Mouse (Mus musculus) limb, embryonic 10.5 days (tissue): ENCODE data around the gene Tha1. TPM values are rescaled to one million over a fixed set of nuclear protein-coding genes. Genes with fewer than 3 reads are reported as not detected.
A peak's percentile ranks its signal among the peaks of the same experiment; 100 is the strongest.

Source experiments
- DNase-seq: peaks from one replicate; pipeline ENCODE4 v3.0.0-alpha.2; 2017; ENCODE audit warnings: low spot score
- H3K27ac ChIP-seq: fragments of 300-500 bp; sonication (generic); 2 replicates; pipeline ENCODE4 v1.5.1; 2016; ENCODE audit warnings: mild to moderate bottlenecking
- H3K27me3 ChIP-seq: fragments of 300-500 bp; sonication (generic); 2 replicates; pipeline ENCODE4 v1.6.1; 2016; ENCODE audit warnings: low read depth, mild to moderate bottlenecking; ENCODE audit not compliant: poor library complexity, severe bottlenecking
- H3K36me3 ChIP-seq: fragments of 300-500 bp; sonication (generic); 2 replicates; pipeline ENCODE4 v1.6.1; 2016; ENCODE audit warnings: mild to moderate bottlenecking, moderate library complexity
- H3K4me1 ChIP-seq: fragments of 300-500 bp; sonication (generic); 2 replicates; pipeline ENCODE4 v1.6.1; 2016
- H3K4me3 ChIP-seq: fragments of 300-500 bp; sonication (generic); 2 replicates; pipeline ENCODE4 v1.5.1; 2016; ENCODE audit warnings: mild to moderate bottlenecking, moderate library complexity
- H3K9me3 ChIP-seq: fragments of 300-500 bp; sonication (generic); replicated peaks from 2 replicates; pipeline ENCODE4 v1.6.1; 2016; ENCODE audit warnings: mild to moderate bottlenecking
- WGBS: fragments of 180-500 bp; shearing (Covaris S2); methylation state at CpG from one replicate; pipeline ENCODE4 v1.1.7; 2016; 5-methylcytosine and 5-hydroxymethylcytosine counted together
- polyA plus RNA-seq: library from polyadenylated mRNA; unstranded; fragments of >200 nt; fragmentation: Nextera tagmentation; extraction: Ambion mirVana; gene quantifications from 2 replicates; pipeline ENCODE4 v1.2.1, GENCODE M21; 2016

The Tha1 gene
- polyA plus RNA-seq, 1 experiment from 2014 or later = 2.4 TPM

DNA sequence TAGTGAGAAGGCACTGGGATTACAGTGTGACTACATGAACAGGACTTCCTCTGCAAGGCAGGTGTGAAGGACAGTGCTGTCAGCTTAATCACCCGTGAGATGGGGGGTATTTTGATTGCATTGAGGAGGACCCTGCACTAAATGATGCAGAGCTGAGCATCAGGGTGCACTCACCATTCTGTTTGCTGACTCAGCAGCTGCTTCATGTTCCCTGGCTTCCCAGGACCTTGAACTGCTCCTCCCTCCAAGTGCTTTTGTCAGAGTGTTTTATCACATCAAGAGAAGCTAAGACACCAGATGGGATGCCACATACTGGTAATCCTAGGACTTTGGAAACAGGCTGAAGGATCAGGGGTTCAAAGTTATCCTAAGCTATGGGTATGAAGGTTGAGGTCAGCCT is 17.3 kb downstream of the Tha1 start:
- WGBS = 86% methylated on average over 1 of the region's 1 CpGs
- H3K4me1 ChIP-seq = peaks cover 20% of the 10 kb centered on the region
- H3K36me3 ChIP-seq = peaks cover 73% of the 10 kb centered on the region
- no peaks in the 10 kb centered on the region for H3K9me3 ChIP-seq
- H3K4me3 ChIP-seq = no peak overlapping the region
- no peak for DNase-seq
- H3K27ac ChIP-seq = no peak overlapping the region
- peaks cover 30% of the 10 kb centered on the region for H3K27me3 ChIP-seq

DNA sequence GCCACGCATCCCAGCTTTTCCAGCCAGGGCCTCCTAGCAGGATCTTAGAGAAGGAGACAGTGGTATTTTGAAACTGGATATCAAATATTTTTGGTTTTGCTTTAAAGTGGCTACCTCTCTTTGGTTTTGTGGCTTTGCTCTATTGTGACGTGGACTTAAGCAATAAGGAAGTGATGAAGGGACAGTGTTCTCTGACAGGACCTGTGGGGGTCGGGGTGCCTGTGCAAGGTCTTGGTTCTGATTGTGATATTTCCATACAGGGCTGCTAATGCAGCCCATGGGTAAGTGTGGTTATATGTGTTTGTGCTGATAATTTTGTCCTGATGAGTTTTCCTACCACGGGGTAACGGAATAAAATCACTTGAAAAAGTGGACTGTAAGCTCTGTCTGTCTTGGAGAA is 17.9 kb downstream of the Tha1 start:
- Histone ChIP-seq H3K4me1 (peaks cover 17% of the 10 kb centered on the region), H3K4me3 (no peak overlapping the region), H3K9me3 (no peaks in the 10 kb centered on the region), H3K27ac (no peak overlapping the region), H3K36me3 (peaks cover 79% of the 10 kb centered on the region), H3K27me3 (peaks cover 24% of the 10 kb centered on the region)
- DNase-seq = no peak
- 95% methylated on average over 5 of the region's 5 CpGs for WGBS

DNA sequence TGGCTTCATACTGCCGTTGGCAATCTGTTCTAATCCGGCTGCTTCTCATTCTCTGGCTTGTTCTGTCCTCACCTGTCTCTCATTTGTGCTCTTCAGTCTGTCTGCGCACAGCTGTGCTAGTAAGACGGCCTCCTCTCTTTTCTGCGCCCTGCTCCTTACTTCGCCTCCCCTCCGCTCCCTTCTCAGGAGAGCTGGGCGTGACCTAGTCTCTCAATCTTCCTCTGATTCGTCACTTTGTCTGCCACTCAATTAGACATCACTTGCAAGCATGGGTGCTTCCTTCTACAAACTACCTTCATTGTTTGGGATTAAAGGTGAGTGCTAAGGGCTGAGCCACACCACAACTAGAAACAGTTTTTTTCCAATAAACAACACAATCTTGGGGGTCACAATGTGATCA is 19.0 kb downstream of the Tha1 start:
- Histone ChIP-seq H3K4me3 (no peak overlapping the region), H3K27ac (no peak overlapping the region), H3K9me3 (no peaks in the 10 kb centered on the region), H3K36me3 (peaks cover 80% of the 10 kb centered on the region), H3K27me3 (peaks cover 13% of the 10 kb centered on the region), H3K4me1 (peaks cover 17% of the 10 kb centered on the region)
- no peak for DNase-seq
- 90% methylated on average over 9 of the region's 9 CpGs for WGBS

DNA sequence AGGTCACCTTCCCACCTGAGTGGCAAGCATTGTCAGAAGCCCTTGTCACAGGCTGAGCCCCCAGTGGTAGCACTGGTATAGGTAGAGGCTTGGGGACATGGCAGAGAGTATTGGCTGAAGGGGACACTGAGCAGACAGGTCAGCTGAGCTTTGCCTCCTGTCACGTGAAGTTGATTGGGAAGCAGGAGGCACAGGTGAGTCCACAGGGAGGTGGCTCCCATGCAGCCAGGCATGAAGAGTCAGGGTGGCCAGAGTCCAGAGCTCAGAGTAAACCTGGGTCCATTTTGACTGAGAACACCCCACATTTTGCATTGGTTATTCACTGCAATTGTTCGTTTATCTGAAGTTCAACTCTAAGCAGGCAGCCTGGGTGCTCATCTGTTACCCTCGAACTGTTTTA is 20.4 kb downstream of the Tha1 start:
- H3K36me3 ChIP-seq = peaks cover 73% of the 10 kb centered on the region
- DNase-seq = no peak
- no peak overlapping the region for H3K4me3 ChIP-seq
- 95% methylated on average over 3 of the region's 3 CpGs for WGBS
- no peak overlapping the region for H3K27ac ChIP-seq
- no peaks in the 10 kb centered on the region for H3K9me3 ChIP-seq
- peaks cover 25% of the 10 kb centered on the region for H3K4me1 ChIP-seq
- no peaks in the 10 kb centered on the region for H3K27me3 ChIP-seq

DNA sequence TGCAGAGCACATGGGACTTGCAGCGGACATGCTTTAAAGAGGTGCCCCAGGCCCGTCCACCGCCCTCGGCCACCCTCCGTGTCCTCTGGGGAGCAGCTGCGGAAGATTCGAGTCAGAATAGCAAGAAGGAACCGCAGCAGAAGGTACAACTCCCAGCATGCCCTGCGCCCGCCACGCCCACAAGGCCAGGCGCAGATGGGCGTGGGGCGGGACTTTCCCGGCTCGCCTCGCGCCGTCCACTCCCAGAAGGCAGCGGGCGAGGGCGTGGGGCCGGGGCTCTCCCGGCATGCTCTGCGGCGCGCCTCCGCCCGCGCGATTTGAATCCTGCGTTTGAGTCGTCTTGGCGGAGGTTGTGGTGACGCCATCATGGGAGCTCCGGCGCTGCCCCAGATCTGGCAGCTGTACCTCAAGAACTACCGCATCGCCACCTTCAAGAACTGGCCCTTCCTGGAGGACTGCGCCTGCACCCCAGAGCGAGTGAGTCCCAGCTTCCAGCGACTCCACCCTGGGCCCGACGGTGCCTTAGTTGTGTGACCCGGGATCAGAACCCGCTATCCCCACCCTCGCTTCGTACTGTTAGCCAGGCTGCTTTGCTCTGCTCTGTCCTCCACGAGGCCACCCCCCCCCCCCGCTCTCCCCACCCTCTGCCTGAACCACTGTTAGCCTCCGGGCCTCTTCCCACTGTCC is 24.2 kb downstream of the Tha1 start, which contains the start of gene Birc5:
Gene Birc5 (plus strand): TSS at position 267 of the 687 bp plus-strand sequence.
- Histone ChIP-seq H3K4me3 (peak within 1 kb of the TSS; percentile 89), H3K27me3 (no peaks in the 10 kb centered on the region), H3K27ac (peak within 1 kb of the TSS; percentile 93), H3K9me3 (no peaks in the 10 kb centered on the region), H3K4me1 (peaks cover 30% of the 10 kb centered on the region), H3K36me3 (peaks cover 38% of the 10 kb centered on the region)
- peak; percentile 99 for DNase-seq
- WGBS = under 1% methylated on average over 51 of the region's 51 CpGs

DNA sequence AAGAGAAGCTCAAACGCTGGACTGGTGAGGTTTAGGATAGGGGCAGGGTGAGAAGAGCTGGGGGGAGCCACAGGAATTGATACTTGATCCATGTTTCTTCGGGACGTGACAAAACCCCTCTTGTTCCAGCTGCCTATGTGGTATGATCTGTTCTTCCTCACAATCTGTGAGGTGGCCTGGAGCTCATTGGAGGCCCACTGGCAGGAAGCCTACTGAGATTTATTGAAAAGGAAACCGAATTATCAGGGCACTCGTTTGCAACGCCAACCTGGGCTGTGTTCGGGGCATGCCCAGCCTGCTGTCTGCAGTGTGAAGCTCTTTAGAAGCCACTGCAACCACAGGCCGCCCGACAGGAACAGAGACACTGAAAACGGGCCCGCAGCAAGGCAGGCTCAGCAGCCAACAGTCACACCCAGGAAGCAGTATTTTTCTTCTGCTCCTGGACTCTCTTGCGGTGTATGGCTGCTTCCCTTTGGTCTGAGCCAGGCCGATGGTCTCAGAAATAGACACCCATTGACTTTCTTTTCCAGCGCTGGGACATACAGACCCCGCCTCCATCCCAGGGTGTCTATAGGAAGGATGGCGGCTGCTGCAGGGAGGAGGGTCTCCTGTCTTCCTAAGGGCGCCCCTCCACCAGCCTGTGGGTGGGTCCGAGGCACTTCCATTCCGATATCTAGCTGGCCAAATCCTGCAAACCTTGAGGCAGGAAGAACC is 24.9 kb downstream of the Tha1 start:
- WGBS = 9% methylated on average over 19 of the region's 19 CpGs
- H3K9me3 ChIP-seq = no peaks in the 10 kb centered on the region
- H3K36me3 ChIP-seq = peaks cover 31% of the 10 kb centered on the region
- H3K4me3 ChIP-seq = peak overlapping the region; percentile 89
- no peaks in the 10 kb centered on the region for H3K27me3 ChIP-seq
- peak; percentile 62 for DNase-seq
- peak overlapping the region; percentile 93 for H3K27ac ChIP-seq
- H3K4me1 ChIP-seq = peaks cover 30% of the 10 kb centered on the region

DNA sequence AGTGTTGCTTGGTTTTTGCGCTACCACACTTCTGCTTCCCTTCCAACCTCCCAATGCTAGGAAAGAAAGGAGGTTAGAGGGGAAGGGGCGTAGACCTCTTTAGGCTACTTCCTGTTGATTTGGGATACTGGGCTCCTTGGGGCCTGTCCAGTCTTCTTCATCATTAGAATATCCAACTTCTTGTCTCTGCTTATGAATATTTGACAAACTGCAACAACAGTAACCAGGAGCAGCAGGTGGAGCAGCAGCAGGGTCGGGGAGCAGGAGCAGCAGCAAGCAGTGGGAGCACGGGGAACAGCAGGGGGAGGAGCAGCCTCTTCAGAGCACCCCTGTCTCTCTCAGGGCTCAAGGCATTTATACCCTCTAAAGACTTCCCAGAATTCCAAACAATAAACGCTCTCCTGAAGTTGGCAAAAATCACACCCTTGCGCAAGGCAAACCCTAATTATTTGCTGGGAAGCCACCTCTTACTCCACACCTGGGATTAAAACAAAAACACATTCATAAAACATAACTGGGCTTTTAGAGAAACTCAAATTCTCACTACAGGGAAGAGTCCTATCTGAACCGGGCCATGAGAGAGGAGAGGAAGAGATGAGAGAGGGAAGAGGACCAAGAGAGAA is 25.6 kb downstream of the Tha1 start:
- WGBS = 79% methylated on average over 7 of the region's 7 CpGs
- Histone ChIP-seq H3K36me3 (peaks cover 24% of the 10 kb centered on the region), H3K9me3 (no peaks in the 10 kb centered on the region), H3K4me1 (peaks cover 30% of the 10 kb centered on the region), H3K27me3 (no peaks in the 10 kb centered on the region), H3K27ac (peak overlapping the region; percentile 93), H3K4me3 (peak overlapping the region; percentile 89; the same call in 1 of the 2 replicates)
- DNase-seq = no peak

DNA sequence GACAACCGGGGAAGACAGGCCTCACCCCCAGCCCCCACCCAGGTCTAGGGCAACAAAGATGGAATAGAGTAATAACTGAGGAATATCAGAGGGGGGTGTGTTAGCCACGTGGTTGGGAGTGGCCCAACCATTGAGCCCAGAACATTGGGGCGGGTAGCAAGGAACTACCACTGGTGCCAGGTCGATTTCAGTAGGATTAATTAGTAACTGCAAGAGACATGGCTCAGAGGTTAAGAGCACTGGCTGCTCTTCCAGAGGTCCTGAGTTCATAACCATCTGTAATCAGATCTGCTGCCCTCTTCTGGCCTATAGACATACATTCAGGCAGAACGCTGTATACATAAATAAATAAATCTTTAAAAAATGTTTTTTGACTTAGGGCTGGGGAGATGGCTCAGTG is 26.6 kb downstream of the Tha1 start:
- DNase-seq = no peak
- no peak overlapping the region for H3K27ac ChIP-seq
- no peaks in the 10 kb centered on the region for H3K27me3 ChIP-seq
- peaks cover 14% of the 10 kb centered on the region for H3K36me3 ChIP-seq
- 67% methylated on average over 5 of the region's 5 CpGs for WGBS
- H3K9me3 ChIP-seq = no peaks in the 10 kb centered on the region
- peaks cover 27% of the 10 kb centered on the region for H3K4me1 ChIP-seq
- H3K4me3 ChIP-seq = no peak overlapping the region

DNA sequence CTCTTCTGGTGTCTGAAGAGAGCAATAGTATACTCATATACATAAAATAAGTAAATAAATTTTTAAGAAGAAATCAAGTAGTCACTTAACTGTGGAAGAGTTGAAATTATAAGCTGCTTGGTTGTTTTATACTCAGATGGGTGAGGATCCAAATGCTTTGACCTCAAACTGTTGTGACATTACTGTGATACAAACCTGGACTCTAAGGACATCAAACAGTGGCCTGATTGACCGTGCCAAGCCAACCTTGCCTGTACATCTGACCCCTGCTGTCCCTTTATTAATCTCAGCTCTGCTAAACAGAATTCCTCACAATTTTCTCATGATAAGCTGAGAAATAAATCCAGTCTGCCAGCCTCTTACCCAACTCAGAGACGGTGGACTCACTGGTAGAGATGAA is 27.6 kb downstream of the Tha1 start:
- Histone ChIP-seq H3K27me3 (no peaks in the 10 kb centered on the region), H3K27ac (no peak overlapping the region), H3K4me1 (peaks cover 27% of the 10 kb centered on the region), H3K36me3 (peaks cover 4% of the 10 kb centered on the region), H3K9me3 (no peaks in the 10 kb centered on the region), H3K4me3 (no peak overlapping the region)
- no peak for DNase-seq
- 90% methylated on average over 2 of the region's 2 CpGs for WGBS

DNA sequence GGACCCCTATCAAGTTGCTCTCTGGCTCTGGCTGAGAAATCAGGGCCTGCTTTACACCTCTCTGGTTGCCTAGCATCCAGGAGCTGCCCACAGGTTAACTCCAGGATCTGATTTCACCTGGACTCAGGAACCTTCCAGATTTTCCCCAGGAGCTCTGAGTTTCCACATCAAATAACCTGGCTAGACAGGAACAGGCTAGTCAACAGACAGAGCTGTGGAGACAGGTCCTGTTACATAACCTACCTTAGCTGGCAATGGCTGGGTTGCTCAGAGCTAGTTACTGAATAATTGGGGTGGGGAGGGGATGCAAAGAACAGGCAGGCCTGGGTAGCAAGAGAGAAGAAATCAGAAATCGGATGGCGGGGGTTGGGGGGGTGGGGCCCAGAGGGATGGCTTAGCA is 28.3 kb downstream of the Tha1 start:
- Histone ChIP-seq H3K27ac (no peak overlapping the region), H3K27me3 (no peaks in the 10 kb centered on the region), H3K36me3 (no peaks in the 10 kb centered on the region), H3K9me3 (no peaks in the 10 kb centered on the region), H3K4me3 (no peak overlapping the region), H3K4me1 (peaks cover 21% of the 10 kb centered on the region)
- WGBS = 85% methylated on average over 2 of the region's 2 CpGs
- no peak for DNase-seq

DNA sequence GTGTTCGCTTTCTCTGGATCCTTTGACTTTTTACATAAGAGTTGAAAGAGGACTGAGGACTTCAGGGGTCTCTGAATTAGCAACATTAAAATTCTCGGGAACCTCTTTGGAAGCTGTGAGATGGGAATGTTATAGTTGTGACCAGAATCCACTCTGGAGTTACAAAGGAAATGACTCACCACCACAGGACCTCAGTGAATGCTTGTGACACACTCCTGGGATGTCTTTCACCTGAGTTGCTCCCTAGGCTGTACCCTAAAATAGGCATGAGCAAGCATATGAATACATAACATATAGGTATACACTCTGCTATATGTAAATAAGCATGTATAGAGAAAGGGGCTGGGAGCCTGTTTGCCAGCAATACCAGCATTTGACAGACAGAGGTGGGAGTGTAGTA is 29.8 kb downstream of the Tha1 start:
- Histone ChIP-seq H3K27ac (no peak overlapping the region), H3K27me3 (no peaks in the 10 kb centered on the region), H3K9me3 (no peaks in the 10 kb centered on the region), H3K36me3 (no peaks in the 10 kb centered on the region), H3K4me3 (no peak overlapping the region), H3K4me1 (peaks cover 15% of the 10 kb centered on the region)
- WGBS = 83% methylated on average over 2 of the region's 2 CpGs
- no peak for DNase-seq

DNA sequence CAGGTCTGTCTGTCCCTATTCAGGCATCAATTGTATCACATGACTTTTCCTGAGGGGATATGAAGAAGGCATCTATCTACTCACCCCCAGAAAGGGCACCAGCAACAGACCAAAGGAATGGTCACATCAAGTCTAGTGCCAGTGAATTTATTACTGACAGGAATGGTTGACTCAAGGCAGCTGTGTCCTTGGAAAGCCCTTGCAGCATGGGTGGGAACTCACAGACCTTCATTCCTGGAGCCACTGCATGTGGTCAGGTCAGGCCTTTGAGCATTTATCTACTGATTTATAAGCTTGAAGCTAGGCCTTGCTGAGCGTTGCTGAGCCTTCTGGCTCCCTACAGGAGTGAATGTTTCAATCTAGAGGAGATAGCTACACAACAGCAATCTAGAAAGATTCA is 32.4 kb downstream of the Tha1 start:
- H3K4me3 ChIP-seq = no peak overlapping the region
- no peak overlapping the region for H3K27ac ChIP-seq
- no peaks in the 10 kb centered on the region for H3K36me3 ChIP-seq
- peaks cover 10% of the 10 kb centered on the region for H3K4me1 ChIP-seq
- H3K27me3 ChIP-seq = no peaks in the 10 kb centered on the region
- H3K9me3 ChIP-seq = no peaks in the 10 kb centered on the region
- 60% methylated on average over 1 of the region's 1 CpGs for WGBS
- no peak for DNase-seq

DNA sequence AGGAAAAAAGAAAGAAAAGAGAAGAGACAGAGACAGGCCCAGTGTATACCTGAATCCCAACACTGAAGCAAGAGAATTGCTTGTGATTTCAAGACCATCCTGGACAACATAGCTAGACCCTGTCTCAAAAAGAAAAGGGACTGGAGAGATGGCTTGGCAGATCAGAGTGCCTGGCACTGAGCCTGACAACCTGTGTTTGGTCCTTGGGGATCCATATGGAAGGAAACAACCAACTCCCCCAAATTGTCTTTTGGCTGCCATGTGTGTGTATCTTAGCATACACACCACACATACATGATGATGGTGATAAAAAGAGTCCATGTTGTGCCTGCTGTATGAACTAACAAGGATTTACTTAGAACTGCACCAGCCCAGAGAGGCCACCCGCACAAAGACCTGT is 34.3 kb downstream of the Tha1 start:
- H3K27me3 ChIP-seq = no peaks in the 10 kb centered on the region
- WGBS = 82% methylated on average over 1 of the region's 1 CpGs
- no peaks in the 10 kb centered on the region for H3K9me3 ChIP-seq
- H3K36me3 ChIP-seq = no peaks in the 10 kb centered on the region
- H3K27ac ChIP-seq = no peak overlapping the region
- H3K4me1 ChIP-seq = peaks cover 17% of the 10 kb centered on the region
- H3K4me3 ChIP-seq = no peak overlapping the region
- DNase-seq = no peak
